Comparison of ENCODE assay signal across 28 mouse cellular contexts in the genomic region with DNA sequence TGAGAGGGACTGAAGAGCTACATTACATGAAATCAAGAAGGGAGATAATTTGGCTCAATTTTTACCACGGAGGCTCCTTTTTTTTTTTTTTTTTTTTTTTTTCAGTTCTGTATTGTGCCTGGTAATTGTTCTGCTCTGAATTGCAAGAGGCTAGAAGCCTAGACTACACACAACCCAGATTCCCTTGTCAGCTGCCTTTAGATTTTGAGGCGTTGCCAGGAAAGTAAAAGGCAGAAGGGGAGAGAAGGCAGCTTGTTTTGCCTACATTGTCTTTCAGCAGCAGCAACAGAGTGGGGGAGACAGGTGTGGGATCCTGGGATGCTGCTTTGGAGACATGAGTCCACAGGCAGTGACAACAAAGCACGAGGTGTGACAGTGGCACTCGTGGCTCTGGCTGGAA.
A peak's percentile ranks its signal among the peaks of the same experiment; 100 is the strongest.
DNase-seq lines count a peak whose midpoint lies in the region; ATAC-seq lines count a peak whose summit lies in the region.
"Had no signal": no experiment of that assay in that cellular context is flagged by ENCODE, and none has a peak within 500 bp of the region (broad histone marks: within the 10 kb centered on the region; RNA-seq: fewer than 3 reads in every experiment).

No protein-coding gene starts in this region.

- no peak overlapping the region for H3K4me2 ChIP-seq in forebrain, embryonic 12.5 days
- no peak overlapping the region for H3K4me2 ChIP-seq in midbrain, embryonic 11.5 days
- no peak overlapping the region for H3K4me2 ChIP-seq in forebrain, embryonic 16.5 days (ENCODE audit: low read length)
- H3K4me2 ChIP-seq: embryonic facial prominence, embryonic 13.5 days; heart, embryonic 11.5 days; hindbrain, embryonic 13.5 days had no signal

- ATAC-seq in forebrain, embryonic 12.5 days (ENCODE audit: low FRiP score): no peak
- no peak for ATAC-seq in midbrain, embryonic 11.5 days (ENCODE audit: low FRiP score)
- ATAC-seq in forebrain, embryonic 16.5 days: peak; percentile 85
- ATAC-seq: activated CD4-positive, CD25-positive, alpha-beta regulatory T cell, adult 4 months; hindbrain, embryonic 16.5 days; inflammation-experienced regulatory T-cells, adult 6 months; intestine, embryonic 16.5 days had no signal

- 72% methylated on average over 4 of the region's 4 CpGs for WGBS in forebrain, embryonic 10.5 days
- 40% methylated on average over 4 of the region's 4 CpGs for WGBS in forebrain, embryonic 12.5 days
- WGBS in midbrain, embryonic 11.5 days: 69% methylated on average over 4 of the region's 4 CpGs
- 66% methylated on average over 4 of the region's 4 CpGs for WGBS in midbrain, embryonic 10.5 days
- 17% methylated on average over 4 of the region's 4 CpGs for WGBS in forebrain, embryonic 16.5 days

- H3K9ac ChIP-seq in forebrain, embryonic 12.5 days: no peak overlapping the region
- no peak overlapping the region for H3K9ac ChIP-seq in midbrain, embryonic 11.5 days (ENCODE audit: low read length)
- H3K9ac ChIP-seq in forebrain, embryonic 16.5 days (replicated peaks; ENCODE audit: low read depth, low read length): no peak overlapping the region
- H3K9ac ChIP-seq: embryonic facial prominence, embryonic 13.5 days; hindbrain, embryonic 13.5 days had no signal

- no peaks in the 10 kb centered on the region for H3K9me3 ChIP-seq in forebrain, embryonic 10.5 days
- no peaks in the 10 kb centered on the region for H3K9me3 ChIP-seq in forebrain, embryonic 12.5 days
- H3K9me3 ChIP-seq in midbrain, embryonic 11.5 days (ENCODE audit: control insufficient read depth, low read length): no peaks in the 10 kb centered on the region
- H3K9me3 ChIP-seq in midbrain, embryonic 10.5 days (replicated peaks): no peaks in the 10 kb centered on the region
- no peaks in the 10 kb centered on the region for H3K9me3 ChIP-seq in forebrain, embryonic 16.5 days (ENCODE audit: control insufficient read depth, low read length)
- H3K9me3 ChIP-seq: embryonic facial prominence, embryonic 10.5 days; embryonic facial prominence, embryonic 13.5 days; hindbrain, embryonic 10.5 days; hindbrain, embryonic 13.5 days had no signal

- no peaks in the 10 kb centered on the region for H3K36me3 ChIP-seq in forebrain, embryonic 10.5 days (replicated peaks)
- no peaks in the 10 kb centered on the region for H3K36me3 ChIP-seq in forebrain, embryonic 12.5 days (replicated peaks)
- no peaks in the 10 kb centered on the region for H3K36me3 ChIP-seq in midbrain, embryonic 11.5 days (ENCODE audit: control insufficient read depth, insufficient read depth, low read length)
- H3K36me3 ChIP-seq in midbrain, embryonic 10.5 days: no peaks in the 10 kb centered on the region
- H3K36me3 ChIP-seq in forebrain, embryonic 16.5 days (ENCODE audit: control insufficient read depth, insufficient read depth): no peaks in the 10 kb centered on the region
- H3K36me3 ChIP-seq: embryonic facial prominence, embryonic 10.5 days; embryonic facial prominence, embryonic 13.5 days; hindbrain, embryonic 10.5 days; hindbrain, embryonic 13.5 days had no signal

- H3K4me3 ChIP-seq in forebrain, embryonic 10.5 days: no peak overlapping the region
- H3K4me3 ChIP-seq in forebrain, embryonic 12.5 days (replicated peaks): no peak overlapping the region
- H3K4me3 ChIP-seq in midbrain, embryonic 11.5 days (ENCODE audit: low read depth, low read length): no peak overlapping the region
- no peak overlapping the region for H3K4me3 ChIP-seq in midbrain, embryonic 10.5 days
- H3K4me3 ChIP-seq in forebrain, embryonic 16.5 days (replicated peaks; ENCODE audit: low read length): no peak overlapping the region
- H3K4me3 ChIP-seq: embryonic facial prominence, embryonic 10.5 days; embryonic facial prominence, embryonic 13.5 days; hindbrain, embryonic 10.5 days; hindbrain, embryonic 13.5 days had no signal

- H3K4me1 ChIP-seq in forebrain, embryonic 10.5 days: peaks cover 23% of the 10 kb centered on the region
- H3K4me1 ChIP-seq in forebrain, embryonic 12.5 days: peaks cover 6% of the 10 kb centered on the region; the same call in 1 of the 2 replicates
- no peaks in the 10 kb centered on the region for H3K4me1 ChIP-seq in midbrain, embryonic 11.5 days (ENCODE audit: control insufficient read depth, insufficient read depth, low read length)
- peaks cover 16% of the 10 kb centered on the region for H3K4me1 ChIP-seq in midbrain, embryonic 10.5 days
- peaks cover 12% of the 10 kb centered on the region for H3K4me1 ChIP-seq in forebrain, embryonic 16.5 days (replicated peaks; ENCODE audit: control insufficient read depth, insufficient read depth, low read length)
- H3K4me1 ChIP-seq: embryonic facial prominence, embryonic 13.5 days had no signal

- DNase-seq in forebrain, embryonic 10.5 days (ENCODE audit: extremely low spot score, low spot score): no peak
- peak; percentile 79 for DNase-seq in midbrain, embryonic 11.5 days (ENCODE audit: low spot score, missing footprints)
- DNase-seq in midbrain, embryonic 10.5 days (ENCODE audit: low spot score): no peak
- DNase-seq in brain, embryonic 18.5 days (ENCODE audit: low read depth, low spot score): peak; percentile 18
- no peak for DNase-seq in gastrocnemius, postnatal 25 days
- no peak for DNase-seq in ovary, postnatal 14 days (ENCODE audit: low spot score)
- DNase-seq: adrenal gland, adult 8-10 months; adrenal gland, postnatal 25 days; cerebellum, adult 11-12 months; cerebellum, adult 8-10 months; cerebellum, postnatal 10 days; cerebellum, postnatal 36 days; embryo, embryonic 11 days; gastrocnemius, postnatal 10 days; heart, adult 11 months; heart, postnatal 36 days; kidney, adult 18-20 months had no signal

- H3K27ac ChIP-seq in forebrain, embryonic 10.5 days: 0 out of 2 replicates have a peak overlapping the region, but pooled peaks have one; percentile 57
- H3K27ac ChIP-seq in forebrain, embryonic 12.5 days: no peak overlapping the region
- no peak overlapping the region for H3K27ac ChIP-seq in midbrain, embryonic 11.5 days (ENCODE audit: low read depth, low read length)
- H3K27ac ChIP-seq in midbrain, embryonic 10.5 days (replicated peaks): no peak overlapping the region
- peak overlapping the region; percentile 61 for H3K27ac ChIP-seq in forebrain, embryonic 16.5 days (ENCODE audit: low read length)
- H3K27ac ChIP-seq: embryonic facial prominence, embryonic 10.5 days; embryonic facial prominence, embryonic 13.5 days; hindbrain, embryonic 10.5 days; hindbrain, embryonic 13.5 days had no signal

- H3K27me3 ChIP-seq in forebrain, embryonic 10.5 days (ENCODE audit: poor library complexity, severe bottlenecking): no peaks in the 10 kb centered on the region
- H3K27me3 ChIP-seq in forebrain, embryonic 12.5 days: no peaks in the 10 kb centered on the region
- no peaks in the 10 kb centered on the region for H3K27me3 ChIP-seq in midbrain, embryonic 11.5 days (ENCODE audit: control insufficient read depth, insufficient read depth, low read length)
- no peaks in the 10 kb centered on the region for H3K27me3 ChIP-seq in midbrain, embryonic 10.5 days (ENCODE audit: low read depth, poor library complexity, severe bottlenecking)
- H3K27me3 ChIP-seq in forebrain, embryonic 16.5 days (replicated peaks; ENCODE audit: control insufficient read depth, insufficient read depth, low read length): no peaks in the 10 kb centered on the region
- H3K27me3 ChIP-seq: embryonic facial prominence, embryonic 13.5 days; hindbrain, embryonic 13.5 days had no signal

Comparison
In these comparisons a context has a peak if more than half of its experiments do, and no peak if none do; other contexts are left out.
1. DNase-seq: peak in midbrain, embryonic 11.5 days (single experiment) and brain, embryonic 18.5 days (single experiment); none in forebrain, embryonic 10.5 days (single experiment), midbrain, embryonic 10.5 days (single experiment), gastrocnemius, postnatal 25 days (single experiment) and ovary, postnatal 14 days (single experiment).
2. H3K27ac ChIP-seq: peak in forebrain, embryonic 10.5 days (single experiment) and forebrain, embryonic 16.5 days (single experiment); none in forebrain, embryonic 12.5 days (single experiment), midbrain, embryonic 11.5 days (single experiment) and midbrain, embryonic 10.5 days (single experiment).